Mouse (Mus musculus): ENCODE data around the gene Rap1b.

DNA sequence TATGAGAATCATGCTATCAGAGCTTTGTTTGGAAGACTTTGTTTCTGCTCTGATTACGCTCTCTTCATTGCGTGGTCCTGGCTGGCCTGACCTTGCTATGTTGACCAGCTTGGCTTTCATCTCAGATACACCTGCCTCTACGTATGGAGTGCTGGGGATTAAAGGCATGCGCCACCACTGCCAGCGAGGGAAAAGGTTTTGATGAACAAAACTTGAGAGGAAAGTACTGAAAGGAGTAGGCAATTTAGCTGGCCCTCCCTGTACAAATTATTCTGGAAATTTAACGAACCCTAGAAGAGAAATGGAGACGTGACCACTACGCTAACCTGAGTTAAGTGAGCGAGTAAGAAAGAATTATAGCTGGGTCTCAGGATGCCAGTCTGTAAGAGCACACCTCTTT, 961 bp upstream of the Rap1b start:
- TF ChIP-seq CTCF (IDR thresholded peaks at IDR 0.05; ENCODE audit: borderline replicate concordance, insufficient read depth, low read depth, low read length) (no peak), POLR2A (IDR thresholded peaks at IDR 0.05; ENCODE audit: borderline replicate concordance, insufficient read depth, low read length) (no peak)

Data from cerebellum, adult 2 months (tissue).